Mouse (Mus musculus): ENCODE measurements around the gene Gm8024. TPM values are rescaled to one million over a fixed set of nuclear protein-coding genes. Genes with fewer than 3 reads are reported as not detected.
"Not testable (repeated sequence)": the region's sequence is repeated elsewhere in the genome, so short reads cannot be mapped to it uniquely, and the experiment has no call there.

The Gm8024 gene
- not detected in 2 replicates for polyA plus RNA-seq (2016; fragmentation: Nextera tagmentation; extraction: Ambion mirVana)

GRCm38 (mm10) chr14:42524182-42524581 lies at the start of gene Gm8024:
TSS of gene Gm8024 (minus strand) at chr14:42524282.
- H3K4me1 ChIP-seq; H3K4me3 ChIP-seq; H3K27ac ChIP-seq; H3K27me3 ChIP-seq (ENCODE audit: insufficient read depth, poor library complexity, severe bottlenecking); H3K9me3 ChIP-seq; H3K36me3 ChIP-seq; DNase-seq (ENCODE audit: low spot score): not testable (repeated sequence)
- 85% methylated on average over 1 of the region's 3 CpGs for WGBS

GRCm38 (mm10) chr14:42543170-42543701 lies 19.2 kb upstream of the Gm8024 start:
- DNase-seq (ENCODE audit: low spot score); H3K27me3 ChIP-seq (ENCODE audit: insufficient read depth, poor library complexity, severe bottlenecking); H3K36me3 ChIP-seq; H3K27ac ChIP-seq; H3K4me1 ChIP-seq; H3K4me3 ChIP-seq; H3K9me3 ChIP-seq: not testable (repeated sequence)
- 5% methylated on average over 28 of the region's 31 CpGs for WGBS

GRCm38 (mm10) chr14:42542316-42543169 lies 18.5 kb upstream of the Gm8024 start:
- H3K27me3 ChIP-seq (ENCODE audit: insufficient read depth, poor library complexity, severe bottlenecking); H3K4me1 ChIP-seq; DNase-seq (ENCODE audit: low spot score); H3K4me3 ChIP-seq; H3K36me3 ChIP-seq; H3K27ac ChIP-seq; H3K9me3 ChIP-seq: not testable (repeated sequence)
- WGBS = 14% methylated on average over 23 of the region's 29 CpGs

GRCm38 (mm10) chr14:42502249-42502648 lies 21.8 kb downstream of the Gm8024 start, which contains the start of gene Gm8020:
TSS of gene Gm8020 (minus strand) at chr14:42502349.
- not testable (repeated sequence) for H3K9me3 ChIP-seq; H3K27ac ChIP-seq; H3K4me1 ChIP-seq; H3K4me3 ChIP-seq; H3K36me3 ChIP-seq; DNase-seq (ENCODE audit: low spot score); H3K27me3 ChIP-seq (ENCODE audit: insufficient read depth, poor library complexity, severe bottlenecking)
- 75% methylated on average over 2 of the region's 3 CpGs for WGBS

Other genes with a start within 250 kb of the Gm8024 start
- not detected in 2 replicates for gene Gm9611, start 226.9 kb downstream of the Gm8024 start, polyA plus RNA-seq (2016; fragmentation: Nextera tagmentation; extraction: Ambion mirVana)
- gene Gm7995, start 214.1 kb downstream of the Gm8024 start, polyA plus RNA-seq (2016; fragmentation: Nextera tagmentation; extraction: Ambion mirVana) = not detected in 2 replicates
- not detected in 2 replicates for gene Gm8005, start 84.6 kb downstream of the Gm8024 start, polyA plus RNA-seq (2016; fragmentation: Nextera tagmentation; extraction: Ambion mirVana)
- not detected in 2 replicates for gene Gm8011, start 60.4 kb downstream of the Gm8024 start, polyA plus RNA-seq (2016; fragmentation: Nextera tagmentation; extraction: Ambion mirVana)
- not detected in 2 replicates for gene Gm8020, start 21.9 kb downstream of the Gm8024 start, polyA plus RNA-seq (2016; fragmentation: Nextera tagmentation; extraction: Ambion mirVana)
- gene Gm17124, start 75.6 kb upstream of the Gm8024 start, polyA plus RNA-seq (2016; fragmentation: Nextera tagmentation; extraction: Ambion mirVana) = not detected in 2 replicates
- not detected in 2 replicates for gene Gm3633, start 117.6 kb upstream of the Gm8024 start, polyA plus RNA-seq (2016; fragmentation: Nextera tagmentation; extraction: Ambion mirVana)
- not detected in 2 replicates for gene Gm10378, start 131.7 kb upstream of the Gm8024 start, polyA plus RNA-seq (2016; fragmentation: Nextera tagmentation; extraction: Ambion mirVana)
- gene Gm3015, start 244.5 kb upstream of the Gm8024 start, polyA plus RNA-seq (2016; fragmentation: Nextera tagmentation; extraction: Ambion mirVana) = not detected in 2 replicates